Mouse (Mus musculus) neural tube, embryonic 13.5 days (tissue): ENCODE measurements around the gene Gm3099. TPM values are rescaled to one million over a fixed set of nuclear protein-coding genes. Genes with fewer than 3 reads are reported as not detected.
"Not testable (repeated sequence)": the region's sequence is repeated elsewhere in the genome, so short reads cannot be mapped to it uniquely, and the experiment has no call there.

ENCODE experiments used
- ATAC-seq: fragments of 200-750 bp; cut with Nextera tagmentation; 2 replicates; pipeline ENCODE4 v1.8.0; 2017; ENCODE audit warnings: low read depth, mild to moderate bottlenecking, moderate TSS enrichment, moderate library complexity
- H3K27ac ChIP-seq: fragments of 300-500 bp; sonication (generic); replicated peaks from 2 replicates; pipeline ENCODE4 v1.5.1; 2015; ENCODE audit warnings: moderate library complexity, mild to moderate bottlenecking, inconsistent platforms
- H3K27me3 ChIP-seq: fragments of 300-500 bp; sonication (generic); 2 replicates; pipeline ENCODE4 v1.6.1; 2015; ENCODE audit warnings: mild to moderate bottlenecking, inconsistent platforms
- H3K36me3 ChIP-seq: fragments of 300-500 bp; sonication (generic); 2 replicates; pipeline ENCODE4 v1.6.1; 2015; ENCODE audit warnings: mild to moderate bottlenecking, inconsistent platforms
- H3K4me1 ChIP-seq: fragments of 300-500 bp; sonication (generic); replicated peaks from 2 replicates; pipeline ENCODE4 v1.6.1; 2015; ENCODE audit warnings: inconsistent platforms
- H3K4me2 ChIP-seq: fragments of 300-500 bp; sonication (generic); 2 replicates; pipeline ENCODE4 v1.6.1; 2015; ENCODE audit warnings: inconsistent platforms, mild to moderate bottlenecking, moderate library complexity
- H3K4me3 ChIP-seq: fragments of 300-500 bp; sonication (generic); 2 replicates; pipeline ENCODE4 v1.5.1; 2015; ENCODE audit warnings: mild to moderate bottlenecking, inconsistent platforms
- H3K9ac ChIP-seq: fragments of 300-500 bp; sonication (generic); 2 replicates; pipeline ENCODE4 v1.6.1; 2015; ENCODE audit warnings: moderate library complexity, mild to moderate bottlenecking, inconsistent platforms
- H3K9me3 ChIP-seq: fragments of 300-500 bp; sonication (generic); 2 replicates; pipeline ENCODE4 v1.6.1; 2016; ENCODE audit warnings: inconsistent platforms
- WGBS: fragments of 180-500 bp; shearing (Covaris S2); methylation state at CpG from one replicate; pipeline ENCODE4 v1.1.7; 2015; 5-methylcytosine and 5-hydroxymethylcytosine counted together
- polyA plus RNA-seq: library from polyadenylated mRNA; unstranded; fragments of >200 nt; fragmentation: Nextera tagmentation; extraction: Ambion mirVana; gene quantifications from 2 replicates; pipeline ENCODE4 v1.2.1, GENCODE M21; 2015

Gene Gm3099
- polyA plus RNA-seq: not detected in 2 replicates

- H3K4me1 ChIP-seq, H3K27me3 ChIP-seq, H3K36me3 ChIP-seq, H3K4me3 ChIP-seq, ATAC-seq, H3K4me2 ChIP-seq, H3K27ac ChIP-seq, H3K9ac ChIP-seq, H3K9me3 ChIP-seq: not testable (repeated sequence)
- WGBS: 57% methylated on average over 1 of the region's 3 CpGs
These were observed at the start of gene Gm3099 for GRCm38 (mm10) chr14:3998094-3998493. TSS of gene Gm3099 (plus strand) at chr14:3998394.

DNA sequence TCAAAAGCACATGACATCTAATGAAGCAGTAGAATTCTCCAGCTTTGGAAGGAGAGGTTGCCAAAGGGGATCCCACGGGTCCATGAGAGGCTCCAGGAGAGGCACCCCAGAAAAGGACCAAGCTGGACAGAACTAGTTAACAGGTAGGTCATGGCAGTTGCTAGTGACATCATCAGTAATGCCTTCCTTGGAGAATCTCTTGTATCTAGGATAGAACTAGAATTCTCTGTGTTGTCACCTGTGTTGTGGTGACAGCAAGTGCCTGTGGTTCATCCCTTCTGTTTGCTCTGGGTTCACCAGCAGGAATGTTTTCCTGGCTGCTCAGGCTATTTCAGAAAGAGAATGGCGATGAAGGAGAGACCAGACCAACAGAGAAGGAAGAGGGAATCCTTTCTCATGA, 34.9 kb upstream of the Gm3099 start, which contains the start of gene Gm3095:
Gene Gm3095 (plus strand): TSS at position 301 of the 400 bp plus-strand sequence.
- H3K4me1 ChIP-seq, H3K27ac ChIP-seq, H3K36me3 ChIP-seq, H3K9ac ChIP-seq, H3K4me3 ChIP-seq, H3K4me2 ChIP-seq, H3K27me3 ChIP-seq, H3K9me3 ChIP-seq, ATAC-seq: not testable (repeated sequence)
- no CpG with 5 or more reads among the region's 2 CpGs for WGBS

- 100% methylated on average over 1 of the region's 3 CpGs for WGBS
- not testable (repeated sequence) for ATAC-seq, H3K4me3 ChIP-seq, H3K9me3 ChIP-seq, H3K9ac ChIP-seq, H3K27me3 ChIP-seq, H3K4me2 ChIP-seq, H3K27ac ChIP-seq, H3K4me1 ChIP-seq, H3K36me3 ChIP-seq
These were observed 25.4 kb downstream of the Gm3099 start, which contains the start of gene Gm5796 for GRCm38 (mm10) chr14:4023641-4024040. TSS of gene Gm5796 (plus strand) at chr14:4023941.

Other genes starting within 250 kb of the Gm3099 start
- 3.0 and 3.2 TPM in 2 replicates for gene Gm3002, start 188.3 kb upstream of the Gm3099 start, polyA plus RNA-seq
- 0.31 TPM in 1 of 2 replicates, not detected in the other for gene Gm3033, start 152.1 kb upstream of the Gm3099 start, polyA plus RNA-seq
- not detected in 2 replicates for gene Gm2916, start 114.2 kb upstream of the Gm3099 start, polyA plus RNA-seq
- not detected in 2 replicates for gene Gm3029, start 66.6 kb upstream of the Gm3099 start, polyA plus RNA-seq
- gene Gm3095, start 34.8 kb upstream of the Gm3099 start, polyA plus RNA-seq: 1.5 and 1.6 TPM in 2 replicates
- 1.6 and 2.4 TPM in 2 replicates for gene Gm5796, start 25.5 kb downstream of the Gm3099 start, polyA plus RNA-seq
- not detected in 2 replicates for gene Gm3115, start 85.7 kb downstream of the Gm3099 start, polyA plus RNA-seq
- gene Gm8108, start 112.1 kb downstream of the Gm3099 start, polyA plus RNA-seq: 2.4 and 3.0 TPM in 2 replicates
- gene Gm3127, start 166.6 kb downstream of the Gm3099 start, polyA plus RNA-seq: not detected in 2 replicates
- 4.4 and 4.9 TPM in 2 replicates for gene Gm2974, start 184.2 kb downstream of the Gm3099 start, polyA plus RNA-seq